Mouse (Mus musculus) heart, embryonic 10.5 days (tissue): ENCODE measurements around the gene I830077J02Rik. TPM values are rescaled to one million over a fixed set of nuclear protein-coding genes. Genes with fewer than 3 reads are reported as not detected.

Experiments used
- DNase-seq: peaks from one replicate; pipeline ENCODE4 v3.0.0-alpha.2; 2017; ENCODE audit warnings: low spot score
- H3K27ac ChIP-seq: fragments of 300-500 bp; sonication (generic); 2 replicates; pipeline ENCODE4 v1.5.1; 2016; ENCODE audit warnings: mild to moderate bottlenecking
- H3K27me3 ChIP-seq: fragments of 300-500 bp; sonication (generic); 2 replicates; pipeline ENCODE4 v1.6.1; 2016; ENCODE audit warnings: mild to moderate bottlenecking; ENCODE audit not compliant: poor library complexity, insufficient read depth, severe bottlenecking
- H3K36me3 ChIP-seq: fragments of 300-500 bp; sonication (generic); 2 replicates; pipeline ENCODE4 v1.6.1; 2016; ENCODE audit warnings: mild to moderate bottlenecking, moderate library complexity
- H3K4me1 ChIP-seq: fragments of 300-500 bp; sonication (generic); 2 replicates; pipeline ENCODE4 v1.6.1; 2016; ENCODE audit warnings: mild to moderate bottlenecking
- H3K4me3 ChIP-seq: fragments of 300-500 bp; sonication (generic); 2 replicates; pipeline ENCODE4 v1.5.1; 2016; ENCODE audit warnings: mild to moderate bottlenecking, moderate library complexity
- H3K9me3 ChIP-seq: fragments of 300-500 bp; sonication (generic); 2 replicates; pipeline ENCODE4 v1.6.1; 2016; ENCODE audit warnings: mild to moderate bottlenecking, moderate library complexity
- WGBS: fragments of 180-500 bp; shearing (Covaris S2); methylation state at CpG from one replicate; pipeline ENCODE4 v1.1.7; 2016; 5-methylcytosine and 5-hydroxymethylcytosine counted together
- polyA plus RNA-seq: library from polyadenylated mRNA; unstranded; fragments of >200 nt; fragmentation: Nextera tagmentation; extraction: Ambion mirVana; gene quantifications from 2 replicates; pipeline ENCODE4 v1.2.1, GENCODE M21; 2016

I830077J02Rik gene
- polyA plus RNA-seq, 1 experiment from 2014 or later: 2.0 TPM

- Histone ChIP-seq H3K4me3 (no peak overlapping the region), H3K27me3 (peaks cover 17% of the 10 kb centered on the region), H3K36me3 (no peaks in the 10 kb centered on the region), H3K27ac (no peak overlapping the region), H3K4me1 (peaks cover 28% of the 10 kb centered on the region), H3K9me3 (no peaks in the 10 kb centered on the region)
- 82% methylated on average over 2 of the region's 2 CpGs for WGBS
- DNase-seq: peak; percentile 58
These were observed 34.1 kb downstream of the I830077J02Rik start for GRCm38 (mm10) chr3:105898325-105898724.

GRCm38 (mm10) chr3:105896811-105897210 lies 35.7 kb downstream of the I830077J02Rik start:
- Histone ChIP-seq H3K9me3 (no peaks in the 10 kb centered on the region), H3K27me3 (peaks cover 12% of the 10 kb centered on the region), H3K4me1 (peaks cover 42% of the 10 kb centered on the region), H3K36me3 (no peaks in the 10 kb centered on the region), H3K4me3 (no peak overlapping the region), H3K27ac (no peak overlapping the region)
- WGBS: 84% methylated on average over 3 of the region's 3 CpGs
- DNase-seq: peak; percentile 68

- H3K4me1 ChIP-seq: peaks cover 55% of the 10 kb centered on the region
- 70% methylated on average over 23 of the region's 23 CpGs for WGBS
- H3K27me3 ChIP-seq: no peaks in the 10 kb centered on the region
- peak; percentile 93 for DNase-seq
- no peak overlapping the region for H3K4me3 ChIP-seq
- H3K36me3 ChIP-seq: no peaks in the 10 kb centered on the region
- H3K9me3 ChIP-seq: no peaks in the 10 kb centered on the region
- H3K27ac ChIP-seq: peak overlapping the region; percentile 77
These were observed 37.6 kb downstream of the I830077J02Rik start for GRCm38 (mm10) chr3:105894601-105895592.

- 46% methylated on average over 6 of the region's 6 CpGs for WGBS
- no peaks in the 10 kb centered on the region for H3K9me3 ChIP-seq
- peaks cover 46% of the 10 kb centered on the region for H3K4me1 ChIP-seq
- no peak overlapping the region for H3K4me3 ChIP-seq
- no peaks in the 10 kb centered on the region for H3K27me3 ChIP-seq
- H3K27ac ChIP-seq: peak overlapping the region; percentile 77; the same call in 1 of the 2 replicates
- peak; percentile 77 for DNase-seq
- no peaks in the 10 kb centered on the region for H3K36me3 ChIP-seq
These were observed 38.5 kb downstream of the I830077J02Rik start for GRCm38 (mm10) chr3:105893941-105894391.

- WGBS: 70% methylated on average over 19 of the region's 19 CpGs
- H3K27ac ChIP-seq: peak overlapping the region; percentile 47; the same call in 1 of the 2 replicates
- peak; percentile 78 for DNase-seq
- H3K36me3 ChIP-seq: no peaks in the 10 kb centered on the region
- peaks cover 44% of the 10 kb centered on the region for H3K4me1 ChIP-seq
- H3K27me3 ChIP-seq: no peaks in the 10 kb centered on the region
- no peak overlapping the region for H3K4me3 ChIP-seq
- H3K9me3 ChIP-seq: no peaks in the 10 kb centered on the region
These were observed 39.6 kb downstream of the I830077J02Rik start for GRCm38 (mm10) chr3:105892572-105893495.

GRCm38 (mm10) chr3:105891760-105892571 lies 40.5 kb downstream of the I830077J02Rik start:
- Histone ChIP-seq H3K4me3 (no peak overlapping the region), H3K36me3 (no peaks in the 10 kb centered on the region), H3K27ac (peak overlapping the region; percentile 47; the same call in 1 of the 2 replicates), H3K4me1 (peaks cover 44% of the 10 kb centered on the region), H3K9me3 (no peaks in the 10 kb centered on the region), H3K27me3 (no peaks in the 10 kb centered on the region)
- DNase-seq: peak; percentile 73
- WGBS: 70% methylated on average over 10 of the region's 10 CpGs

- peaks cover 44% of the 10 kb centered on the region for H3K4me1 ChIP-seq
These were observed 41.3 kb downstream of the I830077J02Rik start for GRCm38 (mm10) chr3:105891141-105891540.

GRCm38 (mm10) chr3:105890220-105890619 lies 42.2 kb downstream of the I830077J02Rik start:
- H3K4me1 ChIP-seq: peaks cover 43% of the 10 kb centered on the region

More at GRCm38 (mm10) chr3:105891141-105891540, 41.3 kb downstream of the I830077J02Rik start:
- no peak overlapping the region for H3K4me3 ChIP-seq
- no peaks in the 10 kb centered on the region for H3K9me3 ChIP-seq
- H3K36me3 ChIP-seq: no peaks in the 10 kb centered on the region
- 60% methylated on average over 3 of the region's 3 CpGs for WGBS
- no peak overlapping the region; the same call in 1 of the 2 replicates for H3K27ac ChIP-seq
- H3K27me3 ChIP-seq: no peaks in the 10 kb centered on the region
- DNase-seq: peak; percentile 46

GRCm38 (mm10) chr3:105888961-105889360 lies 43.5 kb downstream of the I830077J02Rik start:
- Histone ChIP-seq H3K36me3 (no peaks in the 10 kb centered on the region), H3K4me3 (no peak overlapping the region), H3K27me3 (no peaks in the 10 kb centered on the region), H3K27ac (no peak overlapping the region), H3K4me1 (peaks cover 30% of the 10 kb centered on the region), H3K9me3 (no peaks in the 10 kb centered on the region)
- peak; percentile 14 for DNase-seq
- 81% methylated on average over 3 of the region's 3 CpGs for WGBS

More at GRCm38 (mm10) chr3:105890220-105890619, 42.2 kb downstream of the I830077J02Rik start:
- Histone ChIP-seq H3K4me3 (no peak overlapping the region), H3K27ac (no peak overlapping the region), H3K9me3 (no peaks in the 10 kb centered on the region), H3K36me3 (no peaks in the 10 kb centered on the region), H3K27me3 (no peaks in the 10 kb centered on the region)
- DNase-seq: peak; percentile 68
- 56% methylated on average over 4 of the region's 4 CpGs for WGBS

GRCm38 (mm10) chr3:105883111-105883510 lies 49.4 kb downstream of the I830077J02Rik start:
- Histone ChIP-seq H3K4me1 (no peaks in the 10 kb centered on the region), H3K4me3 (no peak overlapping the region), H3K9me3 (no peaks in the 10 kb centered on the region), H3K27me3 (no peaks in the 10 kb centered on the region; the same call in 1 of the 2 replicates), H3K27ac (no peak overlapping the region), H3K36me3 (no peaks in the 10 kb centered on the region)
- no peak for DNase-seq
- 89% methylated on average over 2 of the region's 2 CpGs for WGBS

- peaks cover 4% of the 10 kb centered on the region; the same call in 1 of the 2 replicates for H3K27me3 ChIP-seq
- no peak overlapping the region for H3K4me3 ChIP-seq
- H3K27ac ChIP-seq: no peak overlapping the region
- H3K4me1 ChIP-seq: no peaks in the 10 kb centered on the region
- H3K9me3 ChIP-seq: no peaks in the 10 kb centered on the region
- DNase-seq: no peak
- WGBS: 84% methylated on average over 7 of the region's 7 CpGs
- no peaks in the 10 kb centered on the region for H3K36me3 ChIP-seq
These were observed 50.4 kb downstream of the I830077J02Rik start for GRCm38 (mm10) chr3:105882105-105882504.

GRCm38 (mm10) chr3:105880419-105880818 lies 52.0 kb downstream of the I830077J02Rik start:
- WGBS: 54% methylated on average over 3 of the region's 3 CpGs
- Histone ChIP-seq H3K36me3 (no peaks in the 10 kb centered on the region), H3K27ac (no peak overlapping the region), H3K27me3 (peaks cover 4% of the 10 kb centered on the region; the same call in 1 of the 2 replicates), H3K4me3 (no peak overlapping the region), H3K4me1 (peaks cover 7% of the 10 kb centered on the region), H3K9me3 (no peaks in the 10 kb centered on the region)
- no peak for DNase-seq
